Mouse (Mus musculus) granulocyte monocyte progenitor cell, adult 5-6 weeks (primary cell): ENCODE measurements at regions not wholly inside any gene's neighbourhood (a gene's known extent, or its start where the extent isn't known, plus 50 kb on each side); places are given as distances from the start of the nearest gene placed in this dataset.

ENCODE experiments used
- ATAC-seq: replicated peaks from 2 replicates; pipeline ENCODE4 v1.8.0; 2016; ENCODE audit warnings: mild to moderate bottlenecking, moderate TSS enrichment, inconsistent platforms; ENCODE audit not compliant: poor library complexity, severe bottlenecking

DNA sequence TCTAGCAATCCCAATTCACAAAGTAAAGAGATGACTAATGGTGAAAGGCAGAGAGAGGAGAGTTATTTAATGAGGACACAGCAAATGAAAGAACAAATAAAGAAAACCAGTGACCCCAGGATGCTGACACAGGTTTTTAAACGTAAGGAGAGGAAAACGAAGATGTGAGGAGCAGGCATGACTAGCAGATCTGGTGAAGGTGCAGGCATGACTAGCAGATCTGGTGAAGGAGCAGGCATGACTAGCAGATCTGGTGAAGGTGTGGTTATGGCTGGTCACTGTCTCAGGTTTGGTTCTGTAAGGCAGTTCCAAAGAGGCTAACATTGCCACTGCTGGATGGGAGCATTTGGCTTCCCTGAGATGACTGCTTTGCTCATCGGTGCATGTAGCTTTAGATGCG is 57.0 kb downstream of the Mbl2 start:
- ATAC-seq: no peak

DNA sequence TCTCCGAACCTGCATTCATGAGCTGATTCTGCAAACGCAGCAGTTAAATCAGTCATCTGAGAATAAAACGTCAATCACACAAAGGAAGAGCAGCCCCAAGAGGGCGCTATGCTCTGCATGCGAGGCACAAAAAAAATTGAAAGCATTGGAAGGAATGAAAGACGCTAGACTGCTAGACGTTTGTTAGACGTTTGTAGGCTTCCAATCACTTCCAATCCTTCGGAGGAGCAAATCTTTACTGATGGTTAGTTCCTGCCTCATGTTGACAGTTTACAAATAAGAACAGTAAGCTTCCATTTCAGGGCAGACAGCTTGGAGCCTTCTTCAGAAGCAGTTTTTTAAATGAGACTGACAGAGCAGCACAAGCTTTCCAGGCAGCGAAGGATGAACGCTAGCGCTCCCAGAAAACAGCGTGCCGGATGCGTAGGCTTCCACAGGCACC is 62.5 kb downstream of the Mbl2 start:
- ATAC-seq: no peak

- ATAC-seq: no peak; the same call in 1 of the 2 replicates
Measured at GRCm38 (mm10) chr19:30296024-30296423, 63.3 kb downstream of the Mbl2 start.

- no peak for ATAC-seq
Measured at GRCm38 (mm10) chr19:30299536-30299935, 66.8 kb downstream of the Mbl2 start.

DNA sequence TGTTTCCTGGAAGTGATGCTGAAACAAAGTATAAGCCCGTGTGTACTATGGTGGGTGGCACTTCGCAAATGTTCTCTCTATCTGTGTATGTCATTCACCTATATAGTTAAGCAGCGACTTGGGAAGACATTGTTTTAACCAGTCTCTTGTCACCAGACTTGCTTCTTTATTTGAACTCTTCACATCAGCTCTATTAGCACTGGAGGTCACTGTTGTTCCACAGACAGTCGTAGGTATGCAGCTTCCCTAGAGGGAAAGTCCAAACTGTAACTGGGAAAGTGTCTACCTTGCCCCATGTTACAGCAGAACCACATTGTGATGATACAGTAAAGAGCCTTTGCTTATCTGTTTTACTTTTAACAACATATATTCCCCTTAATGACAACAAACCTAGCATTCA is 69.5 kb downstream of the Mbl2 start:
- ATAC-seq: no peak

- no peak for ATAC-seq
Measured at GRCm38 (mm10) chr19:30306379-30306778, 73.6 kb downstream of the Mbl2 start.

GRCm38 (mm10) chr19:30306919-30307318 is 74.2 kb downstream of the Mbl2 start:
- ATAC-seq: peak; percentile 58

GRCm38 (mm10) chr19:30317314-30317713 is 84.6 kb downstream of the Mbl2 start:
- ATAC-seq: no peak

GRCm38 (mm10) chr19:30327693-30328092 is 95.0 kb downstream of the Mbl2 start:
- no peak for ATAC-seq

DNA sequence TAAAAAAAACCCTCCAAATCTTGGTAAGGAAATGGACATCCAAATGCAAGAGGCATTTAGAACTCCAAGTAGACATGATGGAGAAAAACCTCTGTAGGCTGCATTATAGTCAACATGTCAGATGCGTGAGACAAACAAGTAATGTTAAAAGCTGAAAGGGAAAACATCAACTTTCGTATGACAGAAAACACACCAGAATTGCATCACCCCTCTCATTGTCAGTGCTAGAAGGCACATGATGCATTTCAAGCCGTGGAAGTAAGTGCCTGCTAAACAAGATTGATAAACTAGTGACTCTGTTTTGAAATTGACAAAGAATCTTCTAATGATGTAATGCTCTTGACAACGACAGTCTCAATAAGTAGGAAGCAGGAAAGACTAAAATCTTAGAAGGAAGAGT is 96.1 kb downstream of the Mbl2 start:
- no peak for ATAC-seq

GRCm38 (mm10) chr19:30330792-30331191 is 98.0 kb downstream of the Mbl2 start:
- ATAC-seq: peak; percentile 85

DNA sequence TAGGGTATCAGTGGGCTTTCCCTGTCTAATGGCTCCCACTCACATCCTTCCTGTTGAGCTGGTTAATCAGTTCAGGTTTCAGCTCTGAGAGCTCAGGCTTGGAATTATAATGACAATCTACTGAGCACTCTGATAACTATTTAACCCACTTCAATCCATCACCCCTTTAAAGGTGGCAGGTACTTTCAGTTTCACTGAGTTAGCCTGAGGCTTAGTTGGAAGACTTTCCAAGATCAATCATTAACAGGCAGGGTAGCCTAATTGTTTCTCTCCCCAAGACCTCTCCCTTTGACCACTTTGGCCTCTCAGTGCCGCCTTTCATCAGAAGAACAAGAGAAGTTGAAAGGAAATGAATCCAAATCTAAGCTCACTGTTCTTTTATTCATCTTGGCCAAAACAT is 99.1 kb downstream of the Mbl2 start:
- ATAC-seq: no peak

GRCm38 (mm10) chr19:30344401-30344800 is 111.7 kb downstream of the Mbl2 start:
- ATAC-seq: no peak

GRCm38 (mm10) chr19:30348924-30349323 is 116.2 kb downstream of the Mbl2 start:
- peak; percentile 52; the same call in 1 of the 2 replicates for ATAC-seq

DNA sequence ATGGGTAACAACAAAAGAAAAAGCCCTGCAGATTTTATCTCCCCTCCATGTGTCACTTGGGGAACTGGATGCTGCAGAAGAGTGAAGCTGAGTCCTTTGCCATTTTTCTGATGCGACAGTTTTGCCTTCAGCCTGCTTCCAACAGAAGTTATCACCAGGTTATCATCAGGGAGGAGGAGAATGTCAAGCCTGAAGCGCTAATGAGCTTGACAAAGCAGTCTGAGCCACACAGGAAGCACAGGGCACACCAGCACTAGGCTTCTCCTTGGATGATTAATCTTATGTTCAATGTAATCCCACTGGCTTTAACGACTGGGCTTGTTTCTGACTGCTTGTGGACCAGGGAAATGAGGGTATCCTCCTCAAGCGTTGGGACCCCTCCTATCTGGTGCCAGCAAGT is 122.2 kb downstream of the Mbl2 start:
- ATAC-seq: no peak

DNA sequence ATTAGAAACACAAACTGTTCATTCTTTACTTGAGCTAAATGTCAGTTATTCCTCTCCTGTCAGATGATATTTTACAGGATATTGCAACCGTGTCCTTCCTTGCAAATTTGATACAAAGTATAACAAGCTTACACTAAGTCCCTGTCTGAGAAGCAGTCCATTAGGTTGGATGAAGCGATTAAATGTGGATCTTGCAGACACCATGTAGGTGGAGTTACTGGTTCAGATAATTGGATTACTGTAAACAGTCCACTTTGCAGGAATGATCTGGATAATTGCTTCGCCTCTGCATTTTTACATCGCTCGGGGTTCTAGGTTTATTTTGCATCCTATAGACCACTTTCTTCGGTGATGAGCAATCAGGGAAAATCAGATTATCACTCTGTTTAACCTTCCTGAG is 126.2 kb downstream of the Mbl2 start:
- no peak for ATAC-seq

- peak; percentile 68 for ATAC-seq
Measured at GRCm38 (mm10) chr19:30371901-30372300, 139.2 kb downstream of the Mbl2 start.

DNA sequence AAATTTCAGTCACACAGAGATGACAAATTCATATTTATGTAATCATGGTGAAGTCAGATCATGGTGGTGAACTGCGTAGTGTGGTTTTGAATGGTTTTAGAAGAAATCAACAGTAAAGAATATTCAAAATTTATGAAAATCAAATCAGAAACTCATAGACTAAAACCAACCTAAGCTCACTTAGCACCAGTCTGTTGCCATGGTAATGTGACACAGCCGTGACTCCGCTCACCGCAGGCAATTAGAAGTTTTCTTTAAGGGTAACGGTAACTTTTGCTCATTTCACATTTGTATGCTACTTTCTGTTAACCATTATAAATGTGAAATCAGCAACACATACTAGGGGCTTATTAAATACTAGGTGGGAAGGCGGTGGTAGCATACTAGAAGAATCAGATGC is 147.0 kb downstream of the Mbl2 start:
- ATAC-seq: no peak

DNA sequence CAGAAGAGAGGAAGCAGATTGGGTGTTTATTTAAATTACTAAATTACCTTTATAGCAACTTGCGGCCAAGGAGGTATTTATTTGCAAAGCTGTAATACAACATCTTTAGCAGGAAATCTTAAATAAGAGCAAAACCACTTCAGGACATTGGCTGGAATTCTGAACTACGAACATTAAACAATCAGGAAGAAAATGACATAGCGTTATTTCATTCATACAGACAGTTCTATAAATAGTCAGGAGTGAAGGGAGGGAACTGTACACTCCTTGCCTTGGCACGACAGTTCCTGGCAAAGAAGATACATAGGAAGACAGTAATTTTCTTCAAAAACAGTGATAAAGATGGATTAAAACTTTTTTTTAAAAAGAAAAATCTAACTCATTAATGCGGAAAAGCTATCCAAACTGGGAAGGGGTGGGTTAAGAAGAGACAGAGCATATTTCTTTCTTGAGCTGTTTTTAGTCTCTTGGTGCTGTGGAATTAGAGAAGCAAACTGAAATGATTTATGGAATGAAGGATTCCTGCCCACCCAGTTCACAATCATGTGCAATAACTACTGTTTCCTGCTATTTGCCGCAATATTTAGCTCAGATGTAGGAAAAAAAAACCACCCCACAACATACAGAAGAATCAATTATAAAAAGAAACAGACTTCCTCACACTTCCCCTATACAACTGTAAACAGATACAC is 147.9 kb downstream of the Mbl2 start:
- no peak for ATAC-seq

DNA sequence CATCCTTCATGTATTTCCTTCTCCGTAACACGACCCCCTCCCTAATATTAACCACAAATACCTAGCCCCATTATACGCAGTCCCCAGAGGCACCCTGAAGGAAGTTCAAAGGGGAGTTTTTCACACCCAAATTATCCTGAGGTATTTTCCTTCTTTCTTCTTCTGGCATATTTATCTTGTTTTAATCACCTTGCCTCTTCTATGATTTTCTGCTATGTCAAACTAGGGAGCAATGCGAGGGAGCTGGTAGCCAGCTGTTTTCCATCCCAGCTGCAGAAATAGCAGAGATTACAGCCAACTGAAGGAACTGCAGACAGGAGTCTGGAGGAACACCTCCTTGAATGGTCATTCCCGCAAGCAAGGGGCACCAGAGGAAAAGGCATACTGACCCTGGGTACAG is 155.7 kb downstream of the Dkk1 start:
- no peak for ATAC-seq

DNA sequence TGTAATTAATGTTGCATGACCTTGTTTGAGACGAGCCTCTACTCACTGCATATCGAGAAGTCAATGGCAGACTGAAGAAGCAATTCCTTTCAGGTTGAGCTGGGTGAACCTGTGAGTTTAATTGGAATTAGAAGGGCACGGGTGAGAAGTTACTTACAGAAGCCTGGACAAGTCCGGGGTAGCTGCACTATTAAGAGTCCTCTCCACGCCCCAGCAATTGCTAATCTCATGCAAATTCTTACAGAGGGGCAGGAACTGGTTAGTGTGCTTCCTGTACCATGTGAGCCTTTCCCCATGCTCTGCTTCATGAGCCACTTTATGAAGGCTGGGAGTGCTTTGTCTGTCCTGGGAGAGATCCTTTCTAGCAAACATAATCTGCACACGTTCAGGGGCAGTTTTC is 142.5 kb downstream of the Dkk1 start:
- ATAC-seq: no peak

DNA sequence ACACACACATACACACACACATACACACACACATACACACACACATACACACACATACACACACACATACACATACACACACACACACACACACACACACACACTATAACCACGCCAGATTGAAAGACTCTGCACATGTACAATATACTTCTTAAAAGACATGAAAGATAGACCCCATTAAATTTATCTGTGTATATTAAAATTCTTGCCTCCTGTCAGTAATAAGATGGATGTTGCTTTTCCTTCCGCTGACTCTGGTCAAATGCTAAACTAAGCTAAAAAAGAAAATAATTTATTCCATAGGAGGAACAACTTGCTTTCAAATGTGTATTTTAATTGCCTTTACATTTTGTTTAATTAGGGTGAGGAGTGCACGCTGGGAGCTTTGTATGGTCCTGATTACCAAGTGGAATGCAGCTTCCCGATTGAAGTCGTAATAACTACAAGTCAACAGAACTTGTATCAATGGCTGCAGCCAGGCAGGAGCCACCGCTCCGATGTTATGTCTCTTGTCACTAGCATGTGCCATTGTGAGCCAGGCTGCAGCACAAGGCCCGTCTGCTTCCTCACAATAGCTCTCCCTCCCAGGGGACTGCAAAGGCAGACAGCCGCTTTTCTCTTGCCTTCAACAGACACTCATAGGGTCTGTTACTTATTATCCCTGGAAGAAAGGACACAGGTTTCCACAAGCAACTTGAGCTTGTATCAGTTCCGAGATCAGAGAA is 129.7 kb downstream of the Dkk1 start:
- ATAC-seq: no peak
